Mouse (Mus musculus) right cerebral cortex, postnatal 4 days (tissue): ENCODE data around the gene Cd3eap.

Experiments
- DNase-seq: peaks from one replicate; pipeline ENCODE4 v3.0.0-alpha.2; 2022

Gene Cd3eap

GRCm38 (mm10) chr7:19306819-19307738 is 52.2 kb downstream of the Cd3eap start:
- DNase-seq, result no peak
